Mouse (Mus musculus): ENCODE data around the gene Map10.

GRCm38 (mm10) chr8:125641808-125642207 is 27.8 kb upstream of the Map10 start:
- TF ChIP-seq POLR2A (IDR thresholded peaks at IDR 0.05; ENCODE audit: insufficient read length, low read depth) (no peak), MAX (IDR thresholded peaks at IDR 0.05; ENCODE audit: low read depth) (no peak), USF1 (IDR thresholded peaks at IDR 0.05; ENCODE audit: low read depth) (no peak)

Data from myocyte (in vitro differentiated cells).